Comparison of ENCODE assay signal across 16 mouse cellular contexts in genomic region chr1:176623171-176623570, GRCm38 (mm10).
"Had no signal": no experiment of that assay in that cellular context is flagged by ENCODE, and none has a peak within 500 bp of the region (broad histone marks: within the 10 kb centered on the region; RNA-seq: fewer than 3 reads in every experiment).

No protein-coding gene starts in this region.

- DNase-seq: heart, postnatal 10 days; heart, postnatal 14 days; heart, postnatal 36 days; heart, postnatal 4 days; kidney, adult 11 months; kidney, adult 18-20 months; kidney, adult 2 months; kidney, adult 8-10 months; kidney, adult 9 months; kidney, postnatal 10 days; kidney, postnatal 14 days; kidney, postnatal 25 days; kidney, postnatal 36 days; kidney, postnatal 4 days; layer of hippocampus, adult 9-11 months; layer of hippocampus, postnatal 36 days had no signal
